Mouse (Mus musculus): ENCODE data around the gene Hvcn1.

Hvcn1 gene

GRCm38 (mm10) chr5:122258027-122258741 lies 51.6 kb downstream of the Hvcn1 start:
- in situ Hi-C loops (cut with MboI; ENCODE audit: unreplicated experiment in 2 of 2) = no loop called here

- in situ Hi-C loops (cut with MboI; ENCODE audit: unreplicated experiment in 2 of 2) = loop anchor here (5.0 to 10.0 kb wide), 5 partner anchors 35 to 363 kb away; no protein-coding TSS in a partner anchor
Measured at GRCm38 (mm10) chr5:122262104-122262503, 55.5 kb downstream of the Hvcn1 start.

GRCm38 (mm10) chr5:122263933-122264905 lies 57.6 kb downstream of the Hvcn1 start, which contains the start of gene Tctn1:
Gene Tctn1, minus strand, starts transcription at chr5:122264460.
- in situ Hi-C loops (cut with MboI; ENCODE audit: unreplicated experiment in 2 of 2) = loop anchor here (5.0 to 10.0 kb wide), 5 partner anchors 37 to 361 kb away; no protein-coding TSS in a partner anchor

- in situ Hi-C loops (cut with MboI; ENCODE audit: unreplicated experiment in 2 of 2) = loop anchor here (5.0 to 10.0 kb wide), 5 partner anchors 52 to 360 kb away; partner anchors contain the start of gene Arpc3 (in 2 of the 2)
Measured at GRCm38 (mm10) chr5:122265187-122265586, 58.6 kb downstream of the Hvcn1 start.

GRCm38 (mm10) chr5:122265942-122266341 lies 59.3 kb downstream of the Hvcn1 start:
- in situ Hi-C loops (cut with MboI; ENCODE audit: unreplicated experiment in 2 of 2) = loop anchor here (5.0 to 10.0 kb wide), 5 partner anchors 51 to 359 kb away; partner anchors contain the start of gene Arpc3 (in 2 of the 2)

- in situ Hi-C loops (cut with MboI; ENCODE audit: unreplicated experiment in 2 of 2) = loop anchor here (5.0 to 10.0 kb wide), 5 partner anchors 50 to 358 kb away; partner anchors contain the start of gene Arpc3 (in 2 of the 2)
Measured at GRCm38 (mm10) chr5:122267136-122267535, 60.5 kb downstream of the Hvcn1 start.

GRCm38 (mm10) chr5:122267899-122268298 lies 61.3 kb downstream of the Hvcn1 start:
- in situ Hi-C loops (cut with MboI; ENCODE audit: unreplicated experiment in 2 of 2) = loop anchor here (5.0 to 10.0 kb wide), 5 partner anchors 49 to 357 kb away; partner anchors contain the start of gene Arpc3 (in 2 of the 2)

- in situ Hi-C loops (cut with MboI; ENCODE audit: unreplicated experiment in 2 of 2) = loop anchor here (5.0 to 10.0 kb wide), 5 partner anchors 48 to 356 kb away; partner anchors contain the start of gene Arpc3 (in 2 of the 2)
Measured at GRCm38 (mm10) chr5:122268858-122269604, 62.4 kb downstream of the Hvcn1 start.

- in situ Hi-C loops (cut with MboI; ENCODE audit: unreplicated experiment in 2 of 2) = loop anchor here in 1 of 2 experiments (10.0 kb wide), 1 partner anchor 72 kb away; no protein-coding TSS in a partner anchor
Measured at GRCm38 (mm10) chr5:122272821-122273220, 66.2 kb downstream of the Hvcn1 start.

- in situ Hi-C loops (cut with MboI; ENCODE audit: unreplicated experiment in 2 of 2) = loop anchor here in 1 of 2 experiments (10.0 kb wide), 1 partner anchor 70 kb away; no protein-coding TSS in a partner anchor
Measured at GRCm38 (mm10) chr5:122274785-122275184, 68.2 kb downstream of the Hvcn1 start.

- in situ Hi-C loops (cut with MboI; ENCODE audit: unreplicated experiment in 2 of 2) = loop anchor here in 1 of 2 experiments (10.0 kb wide), 1 partner anchor 66 kb away; no protein-coding TSS in a partner anchor
Measured at GRCm38 (mm10) chr5:122278946-122279345, 72.3 kb downstream of the Hvcn1 start.

- in situ Hi-C loops (cut with MboI; ENCODE audit: unreplicated experiment in 2 of 2) = loop anchor here (5.0 to 10.0 kb wide), 2 partner anchors 37 to 65 kb away; no protein-coding TSS in a partner anchor
Measured at GRCm38 (mm10) chr5:122279799-122280421, 73.3 kb downstream of the Hvcn1 start.

- in situ Hi-C loops (cut with MboI; ENCODE audit: unreplicated experiment in 2 of 2) = loop anchor here in 1 of 2 experiments (5.0 kb wide), 1 partner anchor 37 kb away; no protein-coding TSS in a partner anchor
Measured at GRCm38 (mm10) chr5:122280422-122280826, 73.8 kb downstream of the Hvcn1 start.

GRCm38 (mm10) chr5:122280827-122281462 lies 74.3 kb downstream of the Hvcn1 start:
- in situ Hi-C loops (cut with MboI; ENCODE audit: unreplicated experiment in 2 of 2) = loop anchor here in 1 of 2 experiments (5.0 kb wide), 1 partner anchor 36 kb away; no protein-coding TSS in a partner anchor

GRCm38 (mm10) chr5:122283828-122284182 lies 77.2 kb downstream of the Hvcn1 start:
- in situ Hi-C loops (cut with MboI; ENCODE audit: unreplicated experiment in 2 of 2) = loop anchor here in 1 of 2 experiments (5.0 kb wide), 1 partner anchor 33 kb away; no protein-coding TSS in a partner anchor

GRCm38 (mm10) chr5:122284183-122285028 lies 77.8 kb downstream of the Hvcn1 start, which contains the start of gene Pptc7:
Gene Pptc7, plus strand, starts transcription at chr5:122284365.
- in situ Hi-C loops (cut with MboI; ENCODE audit: unreplicated experiment in 2 of 2) = loop anchor here in 1 of 2 experiments (5.0 kb wide), 1 partner anchor 33 kb away; no protein-coding TSS in a partner anchor

- in situ Hi-C loops (cut with MboI; ENCODE audit: unreplicated experiment in 2 of 2) = no loop called here
Measured at GRCm38 (mm10) chr5:122285029-122285766, 78.6 kb downstream of the Hvcn1 start.
